Mouse (Mus musculus): Measurements from ENCODE around the gene Irx3. TPM values are rescaled to one million over a fixed set of nuclear protein-coding genes. Genes with fewer than 3 reads are reported as not detected.
A peak's percentile ranks its signal among the peaks of the same experiment; 100 is the strongest.

The Irx3 gene
- polyA plus RNA-seq, 1 experiment from 2014 or later, result 1.4 TPM

- Histone ChIP-seq H3K9ac (ENCODE audit: low read length) (0 out of 2 replicates have a peak overlapping the region, but pooled peaks have one; percentile 8), H3K27ac (ENCODE audit: low read depth, low read length) (no peak overlapping the region), H3K36me3 (ENCODE audit: control insufficient read depth, insufficient read depth, low read length) (no peaks in the 10 kb centered on the region), H3K4me3 (ENCODE audit: low read depth, low read length) (peak overlapping the region; percentile 20), H3K4me1 (ENCODE audit: control insufficient read depth, insufficient read depth, low read length) (peaks cover 10% of the 10 kb centered on the region), H3K9me3 (replicated peaks; ENCODE audit: control insufficient read depth, low read length) (no peaks in the 10 kb centered on the region), H3K27me3 (replicated peaks; ENCODE audit: control insufficient read depth, insufficient read depth, low read length) (peaks cover 75% of the 10 kb centered on the region), H3K4me2 (ENCODE audit: low read length) (peak overlapping the region; percentile 49)
- WGBS, result under 1% methylated on average over 35 of the region's 35 CpGs
- DNase-seq (ENCODE audit: low spot score) (peak; percentile 53), ATAC-seq (peak; percentile 42; the same call in 1 of the 2 replicates)
Observed at GRCm38 (mm10) chr8:91797626-91798271, 4.1 kb downstream of the Irx3 start.

- peaks cover 37% of the 10 kb centered on the region for H3K27me3 ChIP-seq (replicated peaks; ENCODE audit: control insufficient read depth, insufficient read depth, low read length)
- WGBS, result 7% methylated on average over 6 of the region's 6 CpGs
- peak; percentile 72 for DNase-seq (ENCODE audit: low spot score)
Observed at GRCm38 (mm10) chr8:91793846-91794245, 8.0 kb downstream of the Irx3 start.

GRCm38 (mm10) chr8:91787194-91787895 is 14.5 kb downstream of the Irx3 start:
- ATAC-seq (no peak), DNase-seq (ENCODE audit: low spot score) (no peak)
- H3K9me3 ChIP-seq (replicated peaks; ENCODE audit: control insufficient read depth, low read length), result no peaks in the 10 kb centered on the region
- 80% methylated on average over 9 of the region's 9 CpGs for WGBS
- no peak overlapping the region for H3K4me2 ChIP-seq (ENCODE audit: low read length)
- no peaks in the 10 kb centered on the region for H3K4me1 ChIP-seq (ENCODE audit: control insufficient read depth, insufficient read depth, low read length)
- H3K27me3 ChIP-seq (replicated peaks; ENCODE audit: control insufficient read depth, insufficient read depth, low read length), result no peaks in the 10 kb centered on the region
- no peak overlapping the region for H3K4me3 ChIP-seq (ENCODE audit: low read depth, low read length)
- no peak overlapping the region for H3K27ac ChIP-seq (ENCODE audit: low read depth, low read length)
- H3K36me3 ChIP-seq (ENCODE audit: control insufficient read depth, insufficient read depth, low read length), result no peaks in the 10 kb centered on the region
- no peak overlapping the region for H3K9ac ChIP-seq (ENCODE audit: low read length)

More at GRCm38 (mm10) chr8:91793846-91794245, 8.0 kb downstream of the Irx3 start:
- Histone ChIP-seq H3K9ac (ENCODE audit: low read length) (no peak overlapping the region), H3K4me1 (ENCODE audit: control insufficient read depth, insufficient read depth, low read length) (peaks cover 3% of the 10 kb centered on the region; the same call in 1 of the 2 replicates), H3K27ac (ENCODE audit: low read depth, low read length) (no peak overlapping the region), H3K9me3 (replicated peaks; ENCODE audit: control insufficient read depth, low read length) (no peaks in the 10 kb centered on the region), H3K4me3 (ENCODE audit: low read depth, low read length) (no peak overlapping the region), H3K36me3 (ENCODE audit: control insufficient read depth, insufficient read depth, low read length) (no peaks in the 10 kb centered on the region), H3K4me2 (ENCODE audit: low read length) (no peak overlapping the region)
- ATAC-seq, result peak; percentile 40; the same call in 1 of the 2 replicates

GRCm38 (mm10) chr8:91782940-91783339 is 18.9 kb downstream of the Irx3 start:
- Histone ChIP-seq H3K36me3 (ENCODE audit: control insufficient read depth, insufficient read depth, low read length) (no peaks in the 10 kb centered on the region), H3K4me2 (ENCODE audit: low read length) (no peak overlapping the region), H3K27ac (ENCODE audit: low read depth, low read length) (no peak overlapping the region), H3K4me3 (ENCODE audit: low read depth, low read length) (no peak overlapping the region), H3K9ac (ENCODE audit: low read length) (no peak overlapping the region), H3K4me1 (ENCODE audit: control insufficient read depth, insufficient read depth, low read length) (no peaks in the 10 kb centered on the region), H3K9me3 (replicated peaks; ENCODE audit: control insufficient read depth, low read length) (no peaks in the 10 kb centered on the region), H3K27me3 (replicated peaks; ENCODE audit: control insufficient read depth, insufficient read depth, low read length) (no peaks in the 10 kb centered on the region)
- DNase-seq (ENCODE audit: low spot score) (no peak), ATAC-seq (no peak)
- 83% methylated on average over 5 of the region's 5 CpGs for WGBS

GRCm38 (mm10) chr8:91782201-91782600 is 19.7 kb downstream of the Irx3 start:
- Histone ChIP-seq H3K4me2 (ENCODE audit: low read length) (no peak overlapping the region), H3K9ac (ENCODE audit: low read length) (no peak overlapping the region), H3K36me3 (ENCODE audit: control insufficient read depth, insufficient read depth, low read length) (no peaks in the 10 kb centered on the region), H3K27me3 (replicated peaks; ENCODE audit: control insufficient read depth, insufficient read depth, low read length) (no peaks in the 10 kb centered on the region), H3K9me3 (replicated peaks; ENCODE audit: control insufficient read depth, low read length) (no peaks in the 10 kb centered on the region), H3K4me1 (ENCODE audit: control insufficient read depth, insufficient read depth, low read length) (no peaks in the 10 kb centered on the region), H3K4me3 (ENCODE audit: low read depth, low read length) (no peak overlapping the region), H3K27ac (ENCODE audit: low read depth, low read length) (no peak overlapping the region)
- no peak for ATAC-seq
- no peak for DNase-seq (ENCODE audit: low spot score)
- WGBS, result 83% methylated on average over 7 of the region's 7 CpGs

GRCm38 (mm10) chr8:91780648-91781047 is 21.2 kb downstream of the Irx3 start:
- ATAC-seq (no peak), DNase-seq (ENCODE audit: low spot score) (no peak)
- H3K4me3 ChIP-seq (ENCODE audit: low read depth, low read length), result no peak overlapping the region
- H3K36me3 ChIP-seq (ENCODE audit: control insufficient read depth, insufficient read depth, low read length), result no peaks in the 10 kb centered on the region
- no peaks in the 10 kb centered on the region for H3K27me3 ChIP-seq (replicated peaks; ENCODE audit: control insufficient read depth, insufficient read depth, low read length)
- H3K4me2 ChIP-seq (ENCODE audit: low read length), result no peak overlapping the region
- H3K4me1 ChIP-seq (ENCODE audit: control insufficient read depth, insufficient read depth, low read length), result no peaks in the 10 kb centered on the region
- H3K9me3 ChIP-seq (replicated peaks; ENCODE audit: control insufficient read depth, low read length), result no peaks in the 10 kb centered on the region
- 74% methylated on average over 3 of the region's 3 CpGs for WGBS
- no peak overlapping the region for H3K27ac ChIP-seq (ENCODE audit: low read depth, low read length)
- H3K9ac ChIP-seq (ENCODE audit: low read length), result no peak overlapping the region

- H3K4me1 ChIP-seq (ENCODE audit: control insufficient read depth, insufficient read depth, low read length), result no peaks in the 10 kb centered on the region
- 77% methylated on average over 6 of the region's 6 CpGs for WGBS
- H3K9ac ChIP-seq (ENCODE audit: low read length), result no peak overlapping the region
- no peak overlapping the region for H3K4me3 ChIP-seq (ENCODE audit: low read depth, low read length)
- H3K27me3 ChIP-seq (replicated peaks; ENCODE audit: control insufficient read depth, insufficient read depth, low read length), result no peaks in the 10 kb centered on the region
- no peaks in the 10 kb centered on the region for H3K36me3 ChIP-seq (ENCODE audit: control insufficient read depth, insufficient read depth, low read length)
- H3K27ac ChIP-seq (ENCODE audit: low read depth, low read length), result no peak overlapping the region
- no peaks in the 10 kb centered on the region for H3K9me3 ChIP-seq (replicated peaks; ENCODE audit: control insufficient read depth, low read length)
- no peak for ATAC-seq
- no peak overlapping the region for H3K4me2 ChIP-seq (ENCODE audit: low read length)
- DNase-seq (ENCODE audit: low spot score), result no peak
Observed at GRCm38 (mm10) chr8:91768857-91769256, 33.0 kb downstream of the Irx3 start.

GRCm38 (mm10) chr8:91765411-91766034 is 36.3 kb downstream of the Irx3 start:
- no peaks in the 10 kb centered on the region for H3K36me3 ChIP-seq (ENCODE audit: control insufficient read depth, insufficient read depth, low read length)
- no peak for ATAC-seq
- no peaks in the 10 kb centered on the region for H3K27me3 ChIP-seq (replicated peaks; ENCODE audit: control insufficient read depth, insufficient read depth, low read length)
- H3K4me2 ChIP-seq (ENCODE audit: low read length), result no peak overlapping the region
- no peak overlapping the region for H3K9ac ChIP-seq (ENCODE audit: low read length)
- H3K4me1 ChIP-seq (ENCODE audit: control insufficient read depth, insufficient read depth, low read length), result no peaks in the 10 kb centered on the region
- no peaks in the 10 kb centered on the region for H3K9me3 ChIP-seq (replicated peaks; ENCODE audit: control insufficient read depth, low read length)
- 29% methylated on average over 8 of the region's 8 CpGs for WGBS
- H3K27ac ChIP-seq (ENCODE audit: low read depth, low read length), result no peak overlapping the region
- no peak overlapping the region for H3K4me3 ChIP-seq (ENCODE audit: low read depth, low read length)
- DNase-seq (ENCODE audit: low spot score), result peak; percentile 42

GRCm38 (mm10) chr8:91755566-91755965 is 46.3 kb downstream of the Irx3 start:
- ATAC-seq (no peak), DNase-seq (ENCODE audit: low spot score) (no peak)
- Histone ChIP-seq H3K27ac (ENCODE audit: low read depth, low read length) (no peak overlapping the region), H3K36me3 (ENCODE audit: control insufficient read depth, insufficient read depth, low read length) (no peaks in the 10 kb centered on the region), H3K4me1 (ENCODE audit: control insufficient read depth, insufficient read depth, low read length) (no peaks in the 10 kb centered on the region), H3K27me3 (replicated peaks; ENCODE audit: control insufficient read depth, insufficient read depth, low read length) (no peaks in the 10 kb centered on the region), H3K9me3 (replicated peaks; ENCODE audit: control insufficient read depth, low read length) (no peaks in the 10 kb centered on the region; the same call in 1 of the 2 replicates), H3K4me3 (ENCODE audit: low read depth, low read length) (no peak overlapping the region), H3K9ac (ENCODE audit: low read length) (no peak overlapping the region), H3K4me2 (ENCODE audit: low read length) (no peak overlapping the region)
- WGBS, result 88% methylated on average over 7 of the region's 7 CpGs
